Mouse (Mus musculus) hindbrain, postnatal 0 days (tissue): Measurements from ENCODE around the gene Ppme1. TPM values are rescaled to one million over a fixed set of nuclear protein-coding genes. Genes with fewer than 3 reads are reported as not detected.

ENCODE experiments used
- ATAC-seq: fragments of 200-750 bp; cut with Nextera tagmentation; 2 replicates; pipeline ENCODE4 v1.8.0; 2017; ENCODE audit warnings: mild to moderate bottlenecking, moderate TSS enrichment, moderate library complexity
- DNase-seq: peaks from one replicate; pipeline ENCODE4 v3.0.0-alpha.2; 2015; ENCODE audit warnings: low spot score
- H3K27ac ChIP-seq: fragments of 300-500 bp; sonication (generic); 2 replicates; pipeline ENCODE4 v1.5.1; 2014; ENCODE audit warnings: mild to moderate bottlenecking
- H3K27me3 ChIP-seq: fragments of 300-500 bp; sonication (generic); 2 replicates; pipeline ENCODE4 v1.6.1; 2014; ENCODE audit warnings: low read length, mixed read lengths; ENCODE audit not compliant: insufficient read depth
- H3K36me3 ChIP-seq: fragments of 300-500 bp; sonication (generic); 2 replicates; pipeline ENCODE4 v1.6.1; 2014; ENCODE audit warnings: low read length, mixed read lengths; ENCODE audit not compliant: insufficient read depth
- H3K4me1 ChIP-seq: fragments of 300-500 bp; sonication (generic); 2 replicates; pipeline ENCODE4 v1.6.1; 2014; ENCODE audit warnings: antibody characterized with exemption, low read length, mixed read lengths; ENCODE audit not compliant: insufficient read depth
- H3K4me2 ChIP-seq: fragments of 300-500 bp; sonication (generic); 2 replicates; pipeline ENCODE4 v1.6.1; 2014; ENCODE audit warnings: low read depth, mild to moderate bottlenecking, low read length, moderate library complexity, mixed read lengths
- H3K4me3 ChIP-seq: fragments of 300-500 bp; sonication (generic); 2 replicates; pipeline ENCODE4 v1.5.1; 2014; ENCODE audit warnings: low read length
- H3K9ac ChIP-seq: fragments of 300-500 bp; sonication (generic); replicated peaks from 2 replicates; pipeline ENCODE4 v1.6.1; 2014; ENCODE audit warnings: mild to moderate bottlenecking, low read length, moderate library complexity, mixed read lengths
- H3K9me3 ChIP-seq: fragments of 300-500 bp; sonication (generic); 2 replicates; pipeline ENCODE4 v1.6.1; 2016; ENCODE audit warnings: low read length, mixed read lengths
- CTCF ChIP-seq: IDR thresholded peaks from 2 replicates; pipeline ENCODE4 v1.5.1; 2016; ENCODE audit warnings: antibody characterized with exemption, control low read depth, low read depth
- WGBS: fragments of 180-500 bp; shearing (Covaris S2); extraction: QIAGEN DNeasy Blood & Tissue Kit; methylation state at CpG from one replicate; pipeline ENCODE4 v1.1.7; 2014; 5-methylcytosine and 5-hydroxymethylcytosine counted together
- polyA plus RNA-seq: library from polyadenylated mRNA; unstranded; fragments of >200 nt; fragmentation: Nextera tagmentation; extraction: Ambion mirVana; gene quantifications from 2 replicates; pipeline ENCODE4 v1.2.1, GENCODE M21; 2015
- total RNA-seq: library from RNA; depleted of rRNA; stranded (reverse); fragments of >200 nt; gene quantifications from 2 replicates; pipeline ENCODE4 v1.2.3, GENCODE M21; 2014

Ppme1 gene
- total and polyA plus RNA-seq, 2 experiments from 2014 or later = 133 to 138 TPM

GRCm38 (mm10) chr7:100328636-100329035, 43.5 kb downstream of the Ppme1 start:
- no peak for ATAC-seq
- Histone ChIP-seq H3K9me3 (no peaks in the 10 kb centered on the region), H3K36me3 (peaks cover 32% of the 10 kb centered on the region; the same call in 1 of the 2 replicates), H3K27ac (no peak overlapping the region), H3K4me3 (no peak overlapping the region), H3K27me3 (no peaks in the 10 kb centered on the region), H3K4me2 (no peak overlapping the region), H3K4me1 (no peaks in the 10 kb centered on the region), H3K9ac (no peak overlapping the region)
- 85% methylated on average over 4 of the region's 4 CpGs for WGBS
- no peak for TF ChIP-seq CTCF
- DNase-seq = no peak

DNA sequence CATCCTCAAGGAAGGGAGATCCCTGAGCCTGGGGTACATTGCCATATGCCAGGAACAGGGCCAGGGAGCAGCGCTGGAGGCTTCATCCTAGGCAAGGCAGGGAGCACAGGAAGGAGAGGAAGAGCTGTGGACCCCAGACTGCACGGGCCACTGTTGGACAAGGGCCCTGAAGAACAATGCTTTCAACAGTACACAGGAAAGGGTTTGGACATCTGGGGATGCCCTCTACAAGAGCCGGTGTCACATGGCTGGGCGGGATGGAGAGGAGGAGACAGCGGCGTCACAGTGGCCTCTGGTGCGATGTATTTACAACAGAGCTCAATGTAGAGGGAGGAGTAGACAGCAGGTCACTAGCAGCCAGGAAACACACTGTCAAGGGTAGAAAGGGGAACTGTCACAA, 44.6 kb downstream of the Ppme1 start:
- Histone ChIP-seq H3K36me3 (peaks cover 26% of the 10 kb centered on the region; the same call in 1 of the 2 replicates), H3K4me3 (no peak overlapping the region), H3K4me1 (no peaks in the 10 kb centered on the region), H3K27me3 (no peaks in the 10 kb centered on the region), H3K9ac (no peak overlapping the region), H3K4me2 (no peak overlapping the region), H3K27ac (no peak overlapping the region), H3K9me3 (no peaks in the 10 kb centered on the region)
- 86% methylated on average over 7 of the region's 7 CpGs for WGBS
- TF ChIP-seq CTCF = no peak
- ATAC-seq = no peak
- no peak for DNase-seq

DNA sequence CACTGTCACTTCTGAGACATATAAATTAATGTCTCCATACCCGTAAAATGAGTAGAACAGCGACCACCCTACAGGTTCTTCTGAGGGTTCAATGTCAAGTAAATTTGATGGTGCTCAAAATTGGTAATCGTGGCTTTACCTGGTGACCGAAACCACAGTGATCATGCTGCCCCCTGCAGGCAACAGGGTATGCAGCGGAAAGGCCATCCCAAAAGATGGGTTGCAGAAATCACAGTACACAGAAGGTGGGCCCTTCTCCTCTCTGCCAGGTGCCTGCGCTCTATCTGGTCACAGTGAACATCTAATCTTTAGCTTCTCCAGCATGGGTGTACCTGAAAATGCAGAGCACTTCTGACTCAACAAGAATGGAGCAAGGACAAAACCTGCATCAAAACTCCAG, 46.6 kb downstream of the Ppme1 start:
- ATAC-seq (no peak), DNase-seq (peak; percentile 73)
- 68% methylated on average over 6 of the region's 6 CpGs for WGBS
- Histone ChIP-seq H3K27ac (no peak overlapping the region), H3K27me3 (no peaks in the 10 kb centered on the region), H3K4me2 (no peak overlapping the region), H3K36me3 (peaks cover 13% of the 10 kb centered on the region; the same call in 1 of the 2 replicates), H3K4me1 (no peaks in the 10 kb centered on the region), H3K4me3 (no peak overlapping the region), H3K9me3 (no peaks in the 10 kb centered on the region), H3K9ac (no peak overlapping the region)
- TF ChIP-seq CTCF = peak; percentile 85

- 73% methylated on average over 3 of the region's 3 CpGs for WGBS
- Histone ChIP-seq H3K4me2 (no peak overlapping the region), H3K4me1 (no peaks in the 10 kb centered on the region), H3K36me3 (peaks cover 7% of the 10 kb centered on the region; the same call in 1 of the 2 replicates), H3K27me3 (no peaks in the 10 kb centered on the region), H3K9me3 (no peaks in the 10 kb centered on the region), H3K27ac (no peak overlapping the region), H3K4me3 (no peak overlapping the region), H3K9ac (no peak overlapping the region)
- ATAC-seq = no peak
- no peak for DNase-seq
- no peak for TF ChIP-seq CTCF
Observed at GRCm38 (mm10) chr7:100323721-100324120, 48.4 kb downstream of the Ppme1 start.

GRCm38 (mm10) chr7:100317534-100317933, 54.6 kb downstream of the Ppme1 start:
- no peak for TF ChIP-seq CTCF
- Histone ChIP-seq H3K36me3 (no peaks in the 10 kb centered on the region), H3K4me2 (no peak overlapping the region), H3K27ac (no peak overlapping the region), H3K4me1 (no peaks in the 10 kb centered on the region), H3K27me3 (no peaks in the 10 kb centered on the region), H3K9ac (no peak overlapping the region), H3K9me3 (no peaks in the 10 kb centered on the region), H3K4me3 (no peak overlapping the region)
- WGBS = 95% methylated on average over 5 of the region's 5 CpGs
- DNase-seq (no peak), ATAC-seq (no peak)

DNA sequence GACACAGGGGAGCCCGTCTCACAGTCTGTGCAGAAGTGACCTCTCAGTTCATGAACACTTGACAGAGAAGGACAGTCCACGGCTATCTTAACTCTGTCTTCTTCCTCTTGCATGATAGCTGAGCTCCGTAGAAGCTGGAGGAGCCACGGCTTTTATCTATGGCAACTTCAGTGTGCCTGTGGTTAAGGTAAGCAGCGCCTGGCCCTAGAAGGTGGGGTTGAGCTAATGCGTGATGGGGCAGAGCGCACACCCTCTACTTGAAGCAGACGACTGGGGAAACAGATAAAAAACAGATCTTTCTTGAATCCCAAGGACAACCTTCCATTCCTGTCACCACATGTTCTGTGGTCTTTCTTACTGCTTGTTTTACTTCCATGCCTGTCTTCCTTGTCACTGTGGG, 55.2 kb downstream of the Ppme1 start:
- Histone ChIP-seq H3K27ac (no peak overlapping the region), H3K4me2 (no peak overlapping the region), H3K4me1 (no peaks in the 10 kb centered on the region), H3K36me3 (no peaks in the 10 kb centered on the region), H3K9me3 (no peaks in the 10 kb centered on the region), H3K4me3 (no peak overlapping the region), H3K9ac (no peak overlapping the region), H3K27me3 (no peaks in the 10 kb centered on the region)
- TF ChIP-seq CTCF = no peak
- WGBS = 94% methylated on average over 8 of the region's 8 CpGs
- DNase-seq (no peak), ATAC-seq (no peak)

DNA sequence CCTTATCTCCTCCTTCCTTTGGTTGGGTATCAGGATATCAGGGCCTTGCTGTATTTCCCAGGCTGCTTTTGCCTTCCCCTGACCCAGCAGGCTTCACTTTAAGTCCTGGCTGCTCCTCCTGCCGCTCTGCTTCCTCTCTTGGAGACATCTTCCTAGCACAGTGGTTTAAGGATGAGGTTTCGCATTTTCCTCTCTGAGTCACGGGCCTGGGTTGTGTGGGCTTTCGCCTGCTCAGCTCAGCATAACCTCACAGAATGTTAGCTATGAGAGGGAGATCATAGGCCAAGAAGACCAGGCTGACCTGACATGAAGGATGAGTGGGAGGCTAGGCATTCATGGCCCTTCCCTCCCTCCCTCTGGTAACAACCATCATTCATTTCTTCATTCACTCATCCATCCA, 59.4 kb downstream of the Ppme1 start:
- Histone ChIP-seq H3K27ac (no peak overlapping the region), H3K4me1 (peaks cover 20% of the 10 kb centered on the region), H3K36me3 (no peaks in the 10 kb centered on the region), H3K9me3 (no peaks in the 10 kb centered on the region), H3K4me3 (no peak overlapping the region), H3K4me2 (no peak overlapping the region), H3K27me3 (no peaks in the 10 kb centered on the region), H3K9ac (no peak overlapping the region)
- ATAC-seq (no peak), DNase-seq (no peak)
- WGBS = 93% methylated on average over 4 of the region's 4 CpGs
- TF ChIP-seq CTCF = no peak
